Mouse (Mus musculus) layer of hippocampus, postnatal 36 days (tissue): ENCODE results near the gene Nxph1. TPM values are rescaled to one million over a fixed set of nuclear protein-coding genes. Genes with fewer than 3 reads are reported as not detected.

Experiments used
- DNase-seq, 2 experiments: peaks; one replicate each; pipeline ENCODE4 v3.0.0; 2022
- total RNA-seq, 2 experiments: library from RNA; stranded (reverse); gene quantifications; 2 replicates each; pipeline ENCODE4 v1.2.3; 2021

The Nxph1 gene
- total RNA-seq, 2 experiments from 2014 or later = 35.8 to 38.6 TPM

GRCm38 (mm10) chr6:8970576-8970975, 22.3 kb downstream of the Nxph1 start:
- no peak for DNase-seq

- no peak for DNase-seq
These were observed 31.1 kb downstream of the Nxph1 start for GRCm38 (mm10) chr6:8979237-8979871.

DNA sequence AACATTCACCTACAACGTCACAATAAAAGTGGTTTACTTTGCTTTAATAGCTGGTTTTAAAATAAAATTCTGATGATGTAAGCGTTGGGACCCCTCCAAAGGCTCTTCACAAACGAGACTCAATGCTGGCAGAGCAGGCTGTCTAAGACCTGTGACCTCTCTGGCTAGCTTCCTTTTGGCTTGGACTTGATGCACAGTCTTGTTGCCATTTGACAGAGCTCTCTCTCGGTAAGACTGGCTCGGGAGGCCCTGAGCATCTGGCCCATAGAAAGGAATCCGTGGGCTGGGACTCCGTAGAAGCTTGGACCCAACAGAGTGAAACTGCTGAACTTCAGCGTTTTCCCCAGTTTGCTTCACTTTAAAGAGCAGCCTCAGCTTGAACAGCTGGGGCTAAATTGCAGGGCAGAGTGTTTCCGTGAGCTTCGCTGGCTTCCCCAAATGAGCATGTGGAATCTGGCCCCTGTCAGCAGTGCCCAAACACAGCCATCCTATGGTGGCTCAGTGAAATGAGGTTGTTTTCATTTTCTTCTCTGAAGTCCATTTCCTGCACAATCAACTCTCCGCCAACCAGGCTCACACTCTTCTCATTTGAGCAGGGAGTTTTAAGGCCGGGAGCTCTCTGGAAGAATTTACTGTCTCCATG, 48.2 kb downstream of the Nxph1 start:
- DNase-seq = no peak

DNA sequence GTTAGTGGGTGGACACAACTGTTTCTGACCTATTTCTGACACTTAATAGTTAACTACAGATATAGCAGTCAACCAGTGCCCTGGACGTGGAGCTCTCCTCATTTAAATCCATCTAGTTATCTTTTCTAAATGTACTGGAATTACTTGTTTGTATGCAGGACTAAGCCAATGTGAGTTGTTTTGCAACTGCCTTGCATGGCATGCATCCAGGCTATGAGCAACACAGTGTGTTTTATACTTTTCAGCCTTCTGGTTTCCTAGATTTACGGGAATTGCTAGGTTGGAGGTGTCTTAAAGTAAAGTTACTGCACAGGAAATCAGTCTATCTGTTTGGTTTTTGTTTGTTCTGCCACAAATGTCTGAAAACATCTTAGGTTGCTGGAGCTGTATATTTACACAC, 49.1 kb downstream of the Nxph1 start:
- DNase-seq = no peak

GRCm38 (mm10) chr6:9002686-9003085, 54.5 kb downstream of the Nxph1 start:
- no peak for DNase-seq

DNA sequence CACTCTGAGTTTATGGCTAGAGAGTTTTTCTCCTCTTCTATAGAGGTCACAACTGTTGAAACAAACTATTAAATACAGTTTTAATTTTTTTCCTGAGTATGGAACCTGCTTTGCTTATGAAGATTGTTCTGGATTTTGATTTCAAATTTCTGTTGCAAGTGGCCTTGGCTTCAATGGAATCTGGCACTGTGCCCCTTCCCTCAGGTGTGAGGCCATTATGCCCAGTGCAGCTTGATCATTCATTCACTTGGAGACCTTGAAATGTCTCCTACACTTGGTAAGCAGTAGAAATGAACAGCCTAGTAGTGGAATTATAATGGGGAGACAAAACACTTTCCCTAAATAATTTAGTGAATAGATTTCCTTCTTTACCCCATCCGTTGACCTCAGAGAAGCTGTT, 78.4 kb downstream of the Nxph1 start:
- no peak for DNase-seq

- no peak for DNase-seq
These were observed 78.9 kb downstream of the Nxph1 start for GRCm38 (mm10) chr6:9027146-9027545.

- no peak for DNase-seq
These were observed 80.3 kb downstream of the Nxph1 start for GRCm38 (mm10) chr6:9028501-9028900.

DNA sequence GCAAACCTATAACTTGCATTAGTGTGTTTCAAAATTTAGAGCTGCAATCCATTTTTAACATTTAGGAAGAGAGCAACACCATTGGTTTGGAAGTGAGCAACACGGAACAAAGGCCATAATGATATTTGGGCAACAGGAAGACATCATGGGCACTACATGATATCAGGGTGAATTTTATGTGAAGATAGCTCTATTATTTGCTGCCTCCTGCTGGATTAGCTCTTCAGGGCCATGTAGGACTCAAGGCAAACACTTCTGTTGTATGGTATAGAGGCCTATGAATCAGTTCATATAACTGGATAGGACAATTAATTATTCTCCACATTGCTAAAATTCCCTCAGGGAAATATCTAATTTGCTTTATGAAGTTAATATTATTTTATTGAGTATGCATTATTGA, 91.1 kb downstream of the Nxph1 start:
- DNase-seq = no peak

GRCm38 (mm10) chr6:9040991-9041390, 92.8 kb downstream of the Nxph1 start:
- no peak for DNase-seq

- DNase-seq = no peak
These were observed 94.2 kb downstream of the Nxph1 start for GRCm38 (mm10) chr6:9042391-9042790.

DNA sequence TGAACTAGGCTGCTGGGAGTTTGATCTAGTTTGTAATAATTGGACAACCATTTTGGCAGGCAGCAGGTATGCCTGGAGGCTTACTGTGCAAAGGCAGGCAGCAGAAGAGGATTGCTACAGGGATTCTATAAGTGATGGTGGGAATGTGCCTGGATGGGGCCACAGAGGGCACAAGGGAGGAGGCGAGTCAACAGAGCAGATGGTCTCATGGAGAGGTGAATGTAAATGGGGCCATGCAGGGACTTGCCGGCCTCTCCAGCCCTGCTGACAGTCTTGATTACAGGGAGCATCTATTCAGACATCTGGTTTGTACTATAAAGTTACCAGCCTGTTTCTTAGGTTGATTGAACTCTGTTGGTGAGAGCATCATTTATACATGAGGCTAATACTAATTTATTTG, 98.6 kb downstream of the Nxph1 start:
- no peak for DNase-seq

GRCm38 (mm10) chr6:9061261-9062105, 113.3 kb downstream of the Nxph1 start:
- no peak for DNase-seq

DNA sequence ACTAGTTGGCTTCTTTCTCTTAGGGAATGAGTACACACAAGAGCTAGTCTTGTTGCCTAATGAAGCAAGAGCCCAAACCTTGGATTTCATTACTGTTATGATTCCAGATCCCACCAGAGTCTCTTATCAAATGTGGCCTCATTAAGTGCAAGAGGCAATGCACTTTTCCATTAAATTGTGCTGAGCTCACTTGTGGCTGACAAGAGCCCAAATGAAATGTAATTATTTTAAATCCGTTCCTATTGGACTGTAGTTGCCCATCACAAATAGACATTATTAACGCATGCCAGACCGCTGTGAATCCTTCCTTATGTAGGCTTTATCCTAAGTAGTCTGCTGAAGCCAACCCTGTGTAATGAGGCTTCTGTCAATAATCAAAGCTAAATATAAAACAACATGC, 118.2 kb downstream of the Nxph1 start:
- DNase-seq = no peak

DNA sequence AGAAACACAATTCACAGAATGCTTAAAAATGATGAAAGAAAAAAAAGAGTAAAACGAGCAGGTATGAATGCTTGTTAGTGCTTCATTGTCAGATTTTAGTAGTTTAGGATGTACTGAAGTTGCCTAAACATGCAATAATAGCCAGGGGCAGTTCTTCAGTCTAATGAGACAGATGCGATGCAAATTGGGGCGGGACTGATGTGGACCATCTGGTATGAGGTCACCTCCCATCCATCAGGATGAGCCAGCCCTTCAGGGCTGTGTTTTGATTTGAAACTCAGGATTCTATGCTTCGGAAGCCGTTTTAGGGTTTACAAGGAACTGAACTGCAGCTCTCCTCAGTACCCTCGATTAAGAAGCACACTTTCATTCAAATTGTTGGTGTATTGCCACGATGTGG, 121.7 kb downstream of the Nxph1 start:
- DNase-seq = no peak

- DNase-seq = no peak
These were observed 128.2 kb downstream of the Nxph1 start for GRCm38 (mm10) chr6:9076463-9076862.

GRCm38 (mm10) chr6:9077793-9078689, 129.8 kb downstream of the Nxph1 start:
- DNase-seq = peak; percentile 22 to 23

DNA sequence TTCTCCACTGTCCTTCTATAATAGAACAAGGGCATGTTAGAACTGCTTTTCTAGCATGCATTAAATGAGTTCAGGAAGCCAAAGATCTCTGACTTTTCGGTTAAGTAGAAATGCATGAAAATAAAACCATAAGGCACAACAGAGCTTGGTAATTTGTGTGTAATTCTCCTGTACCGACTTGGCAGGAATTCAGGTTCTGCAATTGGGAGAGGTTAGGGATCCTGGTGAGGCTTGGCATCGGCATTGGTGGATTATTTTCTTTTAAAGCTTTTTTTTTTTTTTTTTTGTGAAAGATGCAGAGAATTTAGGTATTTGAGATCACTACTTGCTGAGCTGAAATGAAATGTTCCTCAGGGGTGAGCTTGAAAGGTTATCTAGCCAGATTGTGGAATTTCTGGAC, 135.6 kb downstream of the Nxph1 start:
- no peak for DNase-seq

GRCm38 (mm10) chr6:9097345-9097744, 149.1 kb downstream of the Nxph1 start:
- peak in 1 of 2 experiments; percentile 4 for DNase-seq

DNA sequence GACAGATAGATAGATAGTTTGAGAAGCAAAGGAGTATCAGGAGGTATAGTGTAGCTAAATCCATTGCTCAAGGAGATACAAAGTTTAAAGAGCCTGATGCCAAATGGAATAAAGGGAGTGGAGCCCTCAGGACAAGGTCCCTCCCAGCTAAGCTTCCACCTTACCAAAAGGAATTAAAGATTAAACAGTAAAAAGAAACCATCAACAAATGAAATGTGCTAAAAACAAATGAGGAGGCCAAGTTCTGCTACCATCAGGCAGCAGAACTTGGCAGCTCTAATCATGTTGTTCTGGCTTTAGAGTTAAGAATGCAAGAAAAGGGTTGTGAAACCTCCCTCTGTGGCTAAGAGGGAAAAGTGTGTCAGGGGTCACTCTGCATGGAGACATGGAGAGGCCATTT, 159.1 kb downstream of the Nxph1 start:
- DNase-seq = no peak

- no peak for DNase-seq
These were observed 170.9 kb downstream of the Nxph1 start for GRCm38 (mm10) chr6:9119136-9119535.

GRCm38 (mm10) chr6:9124321-9124914, 176.2 kb downstream of the Nxph1 start:
- DNase-seq = no peak
